Comparison of ENCODE assay signal across 10 mouse cellular contexts in the genomic region with DNA sequence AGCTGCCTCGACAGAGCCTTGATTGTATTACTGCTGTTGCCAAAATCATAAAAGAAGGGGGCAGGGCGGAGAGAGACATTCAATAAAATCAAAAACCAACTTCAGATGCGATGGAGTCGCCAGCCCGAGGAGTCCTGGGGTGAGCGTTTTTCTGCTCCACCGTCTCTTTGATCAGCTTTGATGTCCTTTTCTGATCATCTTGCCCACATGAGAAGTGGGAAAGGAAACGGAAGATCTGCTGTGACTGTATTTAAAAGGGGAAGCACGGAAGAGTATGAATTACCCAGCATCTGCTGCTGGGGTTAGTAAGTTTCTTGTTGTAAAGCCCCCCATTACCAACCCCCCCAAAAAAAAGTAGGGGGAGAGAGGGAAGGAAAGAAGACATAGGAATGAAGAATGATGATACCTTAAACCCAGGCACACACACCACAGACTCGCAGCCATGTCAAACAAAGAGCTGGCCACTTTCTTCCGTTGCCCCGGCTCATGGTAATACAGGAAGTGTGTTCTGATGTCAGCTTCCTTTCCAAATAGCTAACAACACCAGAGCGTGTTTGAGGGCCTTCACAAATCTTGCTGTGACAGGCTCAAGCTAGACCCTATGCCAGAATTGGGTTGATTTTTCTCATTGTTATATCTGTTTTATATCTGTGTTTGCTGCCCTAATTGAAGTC.
A peak's percentile ranks its signal among the peaks of the same experiment; 100 is the strongest.
DNase-seq lines count a peak whose midpoint lies in the region; ATAC-seq lines count a peak whose summit lies in the region.
"Had no signal": no experiment of that assay in that cellular context is flagged by ENCODE, and none has a peak within 500 bp of the region (broad histone marks: within the 10 kb centered on the region; RNA-seq: fewer than 3 reads in every experiment).

No protein-coding gene starts in this region.

- H3K9me3 ChIP-seq in liver, embryonic 11.5 days (ENCODE audit: control insufficient read depth, low read length) = no peaks in the 10 kb centered on the region; the same call in 1 of the 2 replicates
- no peaks in the 10 kb centered on the region for H3K9me3 ChIP-seq in limb, embryonic 11.5 days (ENCODE audit: control insufficient read depth, low read length)
- peaks cover 5% of the 10 kb centered on the region; the same call in 1 of the 2 replicates for H3K9me3 ChIP-seq in neural tube, embryonic 12.5 days

- 0 out of 2 replicates have a peak, but pooled peaks have one; percentile 31 for ATAC-seq in liver, embryonic 11.5 days (replicated peaks; ENCODE audit: low FRiP score)
- ATAC-seq in common myeloid progenitor, adult 5-6 weeks (replicated peaks; ENCODE audit: low read depth, poor library complexity, severe bottlenecking) = peak; percentile 76
- no peak for ATAC-seq in limb, embryonic 11.5 days (ENCODE audit: insufficient number of reproducible peaks, low FRiP score, low TSS enrichment, low read depth)
- ATAC-seq in neural tube, embryonic 12.5 days (ENCODE audit: low FRiP score, low read depth) = no peak

- no peaks in the 10 kb centered on the region for H3K4me1 ChIP-seq in liver, embryonic 11.5 days (replicated peaks; ENCODE audit: control insufficient read depth, insufficient read depth, low read length)
- peaks cover 13% of the 10 kb centered on the region; the same call in 1 of the 2 replicates for H3K4me1 ChIP-seq in limb, embryonic 11.5 days (ENCODE audit: control insufficient read depth, insufficient read depth, low read length)
- H3K4me1 ChIP-seq in neural tube, embryonic 12.5 days = peaks cover 20% of the 10 kb centered on the region

- no peaks in the 10 kb centered on the region for H3K36me3 ChIP-seq in liver, embryonic 11.5 days (ENCODE audit: control insufficient read depth, insufficient read depth, low read length)
- H3K36me3 ChIP-seq in limb, embryonic 11.5 days (ENCODE audit: control insufficient read depth, insufficient read depth, low read length) = no peaks in the 10 kb centered on the region
- no peaks in the 10 kb centered on the region for H3K36me3 ChIP-seq in neural tube, embryonic 12.5 days

- no peak overlapping the region for H3K27ac ChIP-seq in liver, embryonic 11.5 days (ENCODE audit: low read depth, low read length)
- peak overlapping the region; percentile 22; the same call in 1 of the 2 replicates for H3K27ac ChIP-seq in limb, embryonic 11.5 days (replicated peaks; ENCODE audit: low read depth, low read length)
- H3K27ac ChIP-seq in neural tube, embryonic 12.5 days = no peak overlapping the region
- H3K27ac ChIP-seq: gastrocnemius, adult 2 months had no signal

- no peak overlapping the region for H3K9ac ChIP-seq in liver, embryonic 11.5 days (ENCODE audit: low read depth, low read length)
- no peak overlapping the region for H3K9ac ChIP-seq in limb, embryonic 11.5 days (ENCODE audit: low read length)
- no peak overlapping the region for H3K9ac ChIP-seq in neural tube, embryonic 12.5 days

- WGBS in liver, embryonic 11.5 days = 30% methylated on average over 13 of the region's 13 CpGs
- WGBS in limb, embryonic 11.5 days = 17% methylated on average over 13 of the region's 13 CpGs
- WGBS in neural tube, embryonic 12.5 days = 12% methylated on average over 13 of the region's 13 CpGs

- DNase-seq in liver, embryonic 11.5 days (ENCODE audit: low spot score) = no peak
- no peak for DNase-seq in liver
- peak; percentile 44 for DNase-seq in limb, embryonic 11.5 days (ENCODE audit: low spot score)
- DNase-seq in adrenal gland, adult 2 months = no peak
- no peak for DNase-seq in testis, postnatal 10 days (ENCODE audit: low spot score)
- DNase-seq in urinary bladder, postnatal 36 days (ENCODE audit: low spot score in 2 of 2) = no peak
- DNase-seq: cerebellum, adult 11-12 months; gastrocnemius, adult 2 months had no signal

- H3K4me3 ChIP-seq in liver, embryonic 11.5 days (ENCODE audit: low read depth, low read length) = no peak overlapping the region
- no peak overlapping the region for H3K4me3 ChIP-seq in limb, embryonic 11.5 days (ENCODE audit: low read depth, low read length)
- H3K4me3 ChIP-seq in neural tube, embryonic 12.5 days = no peak overlapping the region
- H3K4me3 ChIP-seq: gastrocnemius, adult 2 months had no signal

- no peaks in the 10 kb centered on the region for H3K27me3 ChIP-seq in liver, embryonic 11.5 days (replicated peaks; ENCODE audit: control insufficient read depth, insufficient read depth, low read length)
- no peaks in the 10 kb centered on the region for H3K27me3 ChIP-seq in limb, embryonic 11.5 days (ENCODE audit: control insufficient read depth, insufficient read depth, low read length)
- peaks cover 6% of the 10 kb centered on the region; the same call in 1 of the 2 replicates for H3K27me3 ChIP-seq in neural tube, embryonic 12.5 days (replicated peaks)

- H3K4me2 ChIP-seq in liver, embryonic 11.5 days = no peak overlapping the region
- H3K4me2 ChIP-seq in limb, embryonic 11.5 days (ENCODE audit: low read depth, severe bottlenecking) = peak overlapping the region; percentile 18; the same call in 1 of the 2 replicates
- peak overlapping the region; percentile 25 for H3K4me2 ChIP-seq in neural tube, embryonic 12.5 days (replicated peaks)

Comparison
In these comparisons a context has a peak if more than half of its experiments do, and no peak if none do; other contexts are left out.
1. ATAC-seq: peak in liver, embryonic 11.5 days (single experiment) and common myeloid progenitor, adult 5-6 weeks (single experiment); none in limb, embryonic 11.5 days (single experiment) and neural tube, embryonic 12.5 days (single experiment).